Mouse (Mus musculus) B cell, adult 2 months (primary cell): Measurements from ENCODE around the gene Impad1.
A peak's percentile ranks its signal among the peaks of the same experiment; 100 is the strongest.

ENCODE experiments used
- DNase-seq, 2 experiments: peaks; one replicate each; pipeline ENCODE4 v3.0.0; 2022

Impad1 gene

GRCm38 (mm10) chr4:4792992-4793834 is at the start of gene Impad1:
Gene Impad1 (minus strand): TSS chr4:4793355.
- DNase-seq, result peak; percentile 91

- no peak for DNase-seq
Observed at GRCm38 (mm10) chr4:4840145-4840544, 47.0 kb upstream of the Impad1 start.

- no peak for DNase-seq
Observed at GRCm38 (mm10) chr4:4833789-4834295, 40.7 kb upstream of the Impad1 start.

GRCm38 (mm10) chr4:4828131-4828530 is 35.0 kb upstream of the Impad1 start:
- DNase-seq, result no peak

GRCm38 (mm10) chr4:4822119-4822518 is 29.0 kb upstream of the Impad1 start:
- DNase-seq, result no peak

GRCm38 (mm10) chr4:4792141-4792991 is 789 bp downstream of the Impad1 start:
- peak in 1 of 2 experiments; percentile 24 for DNase-seq

- DNase-seq, result no peak
Observed at GRCm38 (mm10) chr4:4791180-4791579, 2.0 kb downstream of the Impad1 start.

GRCm38 (mm10) chr4:4785169-4785568 is 8.0 kb downstream of the Impad1 start:
- DNase-seq, result no peak

- no peak for DNase-seq
Observed at GRCm38 (mm10) chr4:4784305-4784704, 8.8 kb downstream of the Impad1 start.

GRCm38 (mm10) chr4:4783686-4783957 is 9.5 kb downstream of the Impad1 start:
- no peak for DNase-seq

GRCm38 (mm10) chr4:4782882-4783685 is 10.1 kb downstream of the Impad1 start:
- DNase-seq, result no peak

GRCm38 (mm10) chr4:4779265-4779770 is 13.8 kb downstream of the Impad1 start:
- DNase-seq, result no peak

- DNase-seq, result no peak
Observed at GRCm38 (mm10) chr4:4771523-4772114, 21.5 kb downstream of the Impad1 start.

- no peak for DNase-seq
Observed at GRCm38 (mm10) chr4:4765806-4766205, 27.3 kb downstream of the Impad1 start.

GRCm38 (mm10) chr4:4758376-4758775 is 34.8 kb downstream of the Impad1 start:
- DNase-seq, result no peak

- no peak for DNase-seq
Observed at GRCm38 (mm10) chr4:4729427-4729826, 63.7 kb downstream of the Impad1 start.

GRCm38 (mm10) chr4:4726241-4726776 is 66.8 kb downstream of the Impad1 start:
- no peak for DNase-seq

GRCm38 (mm10) chr4:4723821-4724220 is 69.3 kb downstream of the Impad1 start:
- DNase-seq, result no peak

- no peak for DNase-seq
Observed at GRCm38 (mm10) chr4:4722081-4722480, 71.1 kb downstream of the Impad1 start.

GRCm38 (mm10) chr4:4717763-4718347 is 75.3 kb downstream of the Impad1 start:
- DNase-seq, result no peak
